Mouse (Mus musculus): ENCODE results near the gene AW822073.

GRCm38 (mm10) chr10:58211213-58211612 is 13.5 kb downstream of the AW822073 start:
- TF ChIP-seq HCFC1 (IDR thresholded peaks at IDR 0.05; ENCODE audit: borderline replicate concordance, insufficient read depth, low read length) (no peak), ZNF384 (IDR thresholded peaks at IDR 0.05; ENCODE audit: low read depth, low read length) (no peak)

Measured in ES-E14 (cell line).